Mouse (Mus musculus) kidney, adult 9 months (tissue): Measurements from ENCODE around the gene Fgd3.
A peak's percentile ranks its signal among the peaks of the same experiment; 100 is the strongest.

ENCODE experiments used
- DNase-seq: peaks from one replicate; pipeline ENCODE4 v3.0.0; 2022

The Fgd3 gene

DNA sequence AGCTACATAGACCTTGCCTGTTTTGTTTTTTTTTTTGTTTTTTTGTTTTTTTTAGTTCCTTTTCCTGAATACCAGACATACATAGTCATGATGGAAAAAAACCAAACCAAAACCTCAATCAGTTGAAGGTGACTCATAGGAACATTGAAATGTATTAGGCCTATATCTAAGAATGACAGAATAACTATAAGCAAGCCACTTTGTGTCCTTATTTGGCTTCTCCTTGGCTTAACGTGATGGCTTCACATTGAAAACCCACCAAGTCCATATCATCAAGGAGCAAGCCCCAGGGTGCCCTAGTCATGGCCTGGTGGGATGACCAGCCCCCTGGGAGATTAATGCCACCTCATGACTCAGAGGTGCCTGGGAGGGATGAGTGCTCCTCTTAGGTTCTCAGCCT is 19.3 kb downstream of the Fgd3 start:
- DNase-seq = no peak

DNA sequence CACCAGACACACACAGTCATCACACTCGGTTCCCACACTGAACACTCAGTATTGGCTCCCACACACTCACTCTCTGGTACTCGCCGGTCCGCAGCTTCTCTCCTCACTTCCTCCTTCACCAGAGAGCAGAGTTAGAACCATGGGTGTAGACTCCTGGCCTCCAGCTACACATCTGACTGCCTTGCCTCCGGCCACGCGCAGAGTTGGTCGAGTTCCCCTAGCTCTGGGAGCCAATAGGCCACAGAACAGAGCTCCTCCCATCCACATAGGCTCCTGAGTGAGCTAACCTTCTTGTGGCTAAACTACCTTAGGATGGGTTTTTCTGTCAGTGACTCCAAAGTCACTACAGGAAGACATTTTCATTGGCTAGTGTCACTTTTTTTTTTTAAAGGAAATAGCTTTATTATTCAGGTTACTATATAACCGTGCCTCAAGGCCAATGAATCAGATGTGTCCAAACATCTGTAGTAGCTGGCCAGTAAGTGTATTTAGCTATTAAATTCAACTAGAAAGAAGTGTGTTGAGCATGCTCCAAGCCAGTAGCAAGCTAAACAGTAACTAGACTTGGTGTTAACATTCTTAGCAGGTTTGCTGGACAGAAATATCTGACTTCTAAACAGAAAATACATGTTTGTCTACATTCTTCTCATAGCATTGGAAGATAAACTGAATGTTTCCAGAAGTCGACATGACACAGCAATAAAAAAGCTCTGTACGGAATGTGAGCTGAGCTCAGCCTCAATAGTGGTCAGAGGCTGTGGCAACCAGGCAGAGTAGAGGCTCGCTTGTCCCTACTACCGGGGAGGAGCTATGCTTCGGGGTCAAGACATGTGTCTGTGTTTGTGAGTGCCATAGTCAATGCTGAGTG is 21.4 kb downstream of the Fgd3 start:
- peak; percentile 78 for DNase-seq

DNA sequence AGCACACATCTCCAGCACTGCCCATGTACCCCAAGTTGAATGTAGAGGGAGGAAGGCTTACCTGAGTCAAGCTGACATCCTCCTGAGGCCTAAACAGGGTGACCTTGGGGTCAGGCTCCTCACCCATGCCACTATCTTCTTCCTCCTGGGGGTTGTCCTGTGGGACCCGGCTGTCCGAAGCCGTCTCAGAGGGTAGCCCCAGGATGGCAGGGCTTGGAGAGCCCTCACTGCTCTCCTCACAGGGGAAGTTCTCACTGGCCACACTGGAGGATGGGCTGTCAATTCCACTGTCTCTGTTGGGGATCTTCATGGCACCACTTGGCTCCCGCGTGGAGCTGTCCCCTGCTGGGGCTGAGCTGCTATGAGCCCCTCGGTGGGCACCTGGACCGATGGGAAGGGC is 23.8 kb downstream of the Fgd3 start:
- DNase-seq = no peak

DNA sequence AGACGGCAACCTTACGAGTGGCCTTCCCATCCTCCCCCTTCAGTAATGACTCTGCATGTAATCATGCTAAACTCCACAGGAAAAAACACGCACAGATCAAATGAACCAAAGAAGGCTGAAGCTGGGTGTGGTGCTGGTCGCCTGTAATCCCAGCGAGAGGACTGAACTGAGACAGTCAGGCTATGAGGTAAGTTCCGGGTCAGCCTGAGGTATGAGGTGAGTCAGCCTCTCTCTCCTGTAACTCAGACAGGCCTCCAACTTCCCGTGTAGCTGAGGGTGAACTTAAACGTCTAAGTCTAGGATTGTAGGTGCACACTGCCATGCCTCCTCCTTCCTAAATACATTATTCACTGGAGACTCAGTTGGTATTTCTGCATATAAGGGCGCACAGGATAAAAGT is 26.0 kb downstream of the Fgd3 start:
- no peak for DNase-seq

DNA sequence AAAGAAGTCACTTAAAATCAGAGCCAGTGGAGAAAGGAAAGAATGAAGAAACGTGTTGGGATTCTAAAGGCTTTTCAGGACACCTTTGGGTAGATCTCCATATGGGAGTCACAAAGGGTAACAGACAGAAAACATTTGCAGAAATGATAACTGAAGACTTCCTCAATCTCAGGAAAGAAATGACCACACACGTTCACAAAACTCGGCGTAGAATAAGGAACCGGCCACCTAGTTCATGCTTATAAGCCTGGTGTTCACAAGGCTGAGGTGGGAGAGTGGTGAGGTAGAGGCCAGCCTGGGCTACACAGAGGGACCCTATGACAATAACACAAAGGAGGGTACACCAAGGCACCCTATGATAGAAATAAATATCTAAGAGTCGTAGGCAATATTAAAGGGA is 28.2 kb downstream of the Fgd3 start:
- no peak for DNase-seq

DNA sequence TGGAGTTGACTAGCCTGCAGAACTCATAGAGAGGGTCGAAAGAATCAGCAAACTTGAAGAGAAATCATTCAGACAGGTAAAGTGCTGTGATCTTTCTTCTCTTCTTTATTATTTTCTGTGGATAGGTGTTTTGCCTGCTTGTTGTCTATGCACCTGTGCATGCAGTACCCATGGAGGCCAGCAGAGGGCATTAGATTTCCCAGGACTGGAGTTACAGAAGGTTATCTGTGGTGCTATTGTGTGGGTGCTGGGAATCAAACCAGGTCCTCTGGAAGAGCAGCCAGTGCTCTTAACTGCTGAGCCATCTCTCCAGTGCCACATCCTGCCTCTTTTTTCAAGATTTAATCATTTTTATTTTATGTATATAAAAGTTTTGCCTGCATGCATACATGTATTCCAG is 28.7 kb downstream of the Fgd3 start:
- DNase-seq = peak; percentile 42

DNA sequence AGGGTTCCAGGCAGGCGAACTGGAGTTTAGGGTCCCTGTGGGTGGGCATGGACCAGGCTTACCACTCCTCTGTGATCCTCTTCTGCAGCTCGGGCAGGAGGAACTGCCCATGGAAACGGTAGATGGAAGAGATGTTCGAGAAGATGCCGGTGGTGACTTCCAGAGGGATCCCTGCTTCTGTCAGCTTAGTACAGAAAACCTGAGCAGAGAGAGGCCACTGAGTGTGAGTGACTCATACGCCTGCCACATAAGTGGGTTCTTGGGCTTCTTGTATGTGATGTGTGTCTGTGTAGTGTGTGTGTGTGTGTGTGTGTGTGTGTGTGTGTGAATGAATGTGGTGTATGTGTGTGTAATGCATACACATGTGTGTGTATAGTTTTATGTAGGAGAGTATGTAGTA is 32.9 kb downstream of the Fgd3 start:
- DNase-seq = no peak

DNA sequence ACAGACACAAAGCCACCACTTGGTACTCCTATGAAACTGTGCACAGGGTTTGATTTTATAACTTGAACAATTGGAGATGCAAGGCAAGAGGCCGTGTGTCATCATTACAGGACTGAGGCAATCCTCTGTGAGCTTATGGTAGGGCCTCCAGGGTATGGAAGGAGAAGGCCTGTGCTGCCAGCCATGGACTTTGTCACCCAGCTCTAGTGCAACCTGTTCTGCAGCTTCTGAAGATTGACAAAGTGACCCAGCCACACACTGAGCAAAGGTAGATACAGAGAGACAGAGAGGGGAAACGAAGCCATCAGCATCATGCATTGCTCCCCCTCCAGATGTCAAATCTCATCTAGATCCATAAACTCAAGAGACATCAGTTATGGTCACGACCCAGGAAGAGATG is 33.4 kb downstream of the Fgd3 start:
- no peak for DNase-seq

DNA sequence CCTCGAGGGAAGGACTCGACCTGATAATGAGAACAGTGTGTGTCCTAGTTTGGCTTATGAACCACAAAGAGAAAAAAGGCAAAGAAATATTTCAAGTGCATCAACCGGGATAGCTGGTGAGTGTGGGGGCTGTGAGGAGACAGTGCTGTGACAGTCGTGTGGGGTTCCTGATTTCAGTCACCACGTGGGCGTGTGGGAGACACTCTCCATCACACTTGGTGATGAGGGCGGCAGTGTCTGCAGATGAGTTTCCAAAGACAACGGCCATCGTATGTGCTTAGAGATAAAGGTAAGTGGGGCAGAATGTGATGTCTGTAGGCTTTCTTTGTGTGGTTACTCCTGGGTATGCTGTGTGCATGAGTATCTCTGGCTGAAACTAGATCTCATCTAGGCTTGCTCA is 36.4 kb downstream of the Fgd3 start:
- DNase-seq = no peak

DNA sequence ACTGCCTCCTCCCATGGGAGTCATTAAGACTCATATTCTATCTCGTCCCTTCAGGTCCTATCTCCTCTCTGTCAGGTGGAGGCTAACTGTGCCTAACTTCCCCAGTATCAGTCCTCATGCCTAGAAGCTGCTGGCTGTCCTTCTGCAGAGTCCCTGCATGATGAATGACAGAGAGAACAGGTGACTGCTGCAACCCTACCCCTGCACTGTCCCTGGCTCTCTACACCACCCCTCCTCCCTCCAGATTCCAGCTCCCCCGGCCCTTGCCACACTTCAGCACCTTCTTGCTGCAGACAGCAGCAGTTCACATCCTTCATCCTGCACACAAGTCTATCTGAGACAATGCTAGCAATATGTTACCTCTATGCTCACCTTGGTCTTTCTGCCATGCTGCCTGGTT is 37.9 kb downstream of the Fgd3 start:
- DNase-seq = no peak

DNA sequence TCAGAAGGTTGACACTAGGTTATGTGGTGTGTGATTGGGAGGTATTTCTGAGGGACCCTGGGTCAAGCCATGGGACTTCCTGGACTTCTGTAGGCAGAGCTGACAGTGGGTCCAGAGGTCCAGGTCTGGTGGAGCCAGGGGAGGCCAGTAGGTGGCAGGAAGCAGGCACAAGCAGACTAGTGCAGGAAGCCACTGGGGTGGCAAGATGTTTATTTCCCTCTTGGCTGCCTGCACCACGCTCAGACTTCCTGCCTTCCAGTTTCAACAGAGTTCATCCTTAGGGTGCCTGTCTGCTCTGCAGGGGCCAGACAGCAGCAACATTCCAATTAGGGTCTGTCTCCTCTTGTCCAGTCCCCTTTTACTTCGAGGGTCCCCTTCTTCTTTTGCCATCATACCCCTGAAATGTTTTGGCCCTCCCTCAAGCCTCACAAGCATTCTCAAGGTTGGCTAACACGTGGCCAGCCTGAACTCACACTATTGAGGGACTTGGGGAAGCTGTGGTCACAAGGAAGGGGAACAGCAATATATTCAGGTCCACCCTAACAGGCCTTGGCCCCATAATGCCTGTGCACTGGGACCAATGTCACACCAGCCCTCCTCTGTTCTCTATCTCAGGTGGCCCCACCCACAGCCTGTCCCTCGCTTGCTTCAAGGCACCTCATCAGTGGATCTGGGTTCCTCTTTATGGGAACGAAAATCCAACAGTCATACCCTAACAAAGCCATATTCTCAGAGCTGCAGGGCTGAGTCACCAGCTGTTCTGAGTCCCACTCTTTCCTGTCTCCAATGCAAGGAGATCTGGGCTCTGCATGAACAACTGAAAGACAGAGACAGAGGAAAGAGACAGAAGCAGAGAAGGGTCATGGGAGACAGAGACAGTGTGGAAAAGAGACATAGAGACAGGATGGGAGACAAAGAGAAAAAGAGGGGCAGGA is 48.0 kb downstream of the Fgd3 start:
- no peak for DNase-seq

DNA sequence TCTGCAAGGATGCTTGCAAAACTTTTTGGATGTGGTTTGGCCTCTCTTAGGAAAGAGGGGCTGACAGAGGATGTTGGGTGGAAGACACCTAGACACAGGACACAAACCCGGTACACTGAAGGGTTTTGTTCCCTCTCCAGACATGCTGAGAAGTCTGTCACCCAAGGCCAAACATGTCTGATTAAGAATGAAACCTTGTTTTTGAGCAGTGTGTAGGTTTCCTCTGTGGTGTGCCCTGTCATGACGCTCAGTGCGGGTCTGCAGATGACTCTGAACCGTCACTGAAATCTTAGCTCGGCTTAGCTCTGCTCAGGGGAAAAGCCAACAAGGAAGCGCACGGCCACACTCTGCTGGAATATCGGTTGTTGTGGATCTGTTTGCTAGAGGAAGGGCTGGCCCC is 49.6 kb downstream of the Fgd3 start:
- no peak for DNase-seq

DNA sequence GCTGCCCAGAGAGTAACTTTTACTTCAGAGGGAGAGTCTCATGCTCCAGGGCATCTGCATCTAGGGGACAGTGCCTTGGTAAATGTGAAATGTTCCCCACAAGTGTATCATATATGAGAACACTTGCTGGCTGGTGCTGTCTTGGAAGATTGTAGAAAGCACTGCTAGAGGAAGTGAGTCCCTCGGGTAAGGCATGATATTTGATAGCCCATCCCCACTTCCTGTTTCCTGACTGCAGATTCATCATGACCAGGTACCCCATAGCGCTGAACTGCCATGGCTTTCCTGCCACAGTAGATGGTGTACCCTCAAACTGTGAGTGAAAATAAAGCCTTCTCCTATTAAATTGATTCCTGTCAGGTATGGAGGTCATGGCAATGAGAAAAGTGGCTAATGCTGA is 52.5 kb downstream of the Fgd3 start:
- no peak for DNase-seq

DNA sequence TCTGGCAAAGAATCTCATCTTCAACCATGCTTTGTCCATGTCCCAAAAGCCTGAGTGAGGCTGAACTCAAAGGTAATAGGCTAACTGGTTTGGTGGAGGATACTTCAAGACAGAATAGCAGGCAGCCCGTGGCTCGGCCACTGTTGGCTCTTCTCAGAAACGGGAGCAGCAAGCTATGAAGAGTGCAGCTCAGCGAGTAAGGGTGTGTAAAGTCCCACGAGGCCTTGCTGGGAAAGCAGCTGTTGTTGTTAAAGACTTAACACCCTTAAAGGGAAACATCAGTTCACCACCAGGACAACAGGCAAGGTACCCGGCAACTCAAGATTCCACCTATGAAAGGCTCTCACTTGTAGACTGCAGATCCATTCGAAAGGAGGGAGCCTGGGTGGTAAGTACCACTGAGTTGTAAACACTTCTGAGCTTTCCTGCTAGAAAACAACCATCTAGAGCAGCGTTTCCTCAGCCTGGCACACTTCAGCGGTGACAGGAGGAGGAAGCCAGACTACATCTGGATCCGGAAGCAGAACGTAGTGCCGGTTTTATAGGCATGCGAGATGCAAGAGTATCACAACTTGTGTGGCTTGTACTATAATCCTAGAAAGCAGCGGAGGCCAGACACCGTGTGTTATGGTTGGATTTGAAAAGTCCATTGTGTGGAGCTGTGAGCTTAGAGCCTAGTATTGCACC is 59.9 kb downstream of the Fgd3 start:
- DNase-seq = no peak

DNA sequence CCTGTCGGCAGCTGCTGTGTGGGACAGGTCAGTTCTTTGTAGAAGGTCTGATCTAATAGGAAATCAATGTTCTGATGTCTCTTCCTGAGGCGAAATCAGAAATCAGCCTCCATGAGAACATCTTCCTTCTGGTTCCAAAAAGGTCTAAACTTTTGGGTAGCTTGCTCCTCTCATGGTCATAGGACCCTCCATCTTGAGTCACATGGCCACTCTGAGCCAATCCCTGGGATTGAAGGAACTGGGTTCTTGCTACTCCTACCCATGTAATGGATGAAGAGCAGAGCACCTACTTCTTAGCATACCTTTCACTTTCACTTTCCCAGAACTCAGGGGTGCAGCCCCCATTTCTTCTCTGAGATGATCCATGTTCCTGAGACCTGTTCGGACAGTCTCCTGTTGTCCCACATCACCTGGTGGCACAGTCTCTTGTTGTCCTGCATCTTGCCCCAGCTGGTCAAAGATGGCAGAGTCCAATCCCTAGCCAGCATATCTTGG is 62.2 kb downstream of the Fgd3 start:
- no peak for DNase-seq

DNA sequence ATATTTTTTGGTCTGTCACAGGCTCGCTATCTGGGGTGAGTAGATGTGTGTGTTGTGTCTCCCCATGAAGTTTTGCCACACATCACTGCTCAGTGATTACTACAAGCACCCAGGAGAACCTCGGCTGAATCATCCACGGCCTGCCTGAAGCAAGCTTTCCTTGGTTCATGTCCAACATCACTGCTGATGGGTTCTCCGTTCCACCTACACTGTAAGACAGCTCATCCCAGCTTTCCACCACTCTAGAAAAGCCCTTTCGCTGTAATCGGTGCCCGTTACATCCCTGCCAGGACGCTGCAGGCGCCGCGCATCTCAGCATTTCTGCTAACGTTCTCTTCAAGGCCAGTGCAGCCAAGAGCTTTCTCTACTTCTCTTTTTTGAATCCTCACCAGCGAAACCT is 67.4 kb downstream of the Fgd3 start:
- no peak for DNase-seq

DNA sequence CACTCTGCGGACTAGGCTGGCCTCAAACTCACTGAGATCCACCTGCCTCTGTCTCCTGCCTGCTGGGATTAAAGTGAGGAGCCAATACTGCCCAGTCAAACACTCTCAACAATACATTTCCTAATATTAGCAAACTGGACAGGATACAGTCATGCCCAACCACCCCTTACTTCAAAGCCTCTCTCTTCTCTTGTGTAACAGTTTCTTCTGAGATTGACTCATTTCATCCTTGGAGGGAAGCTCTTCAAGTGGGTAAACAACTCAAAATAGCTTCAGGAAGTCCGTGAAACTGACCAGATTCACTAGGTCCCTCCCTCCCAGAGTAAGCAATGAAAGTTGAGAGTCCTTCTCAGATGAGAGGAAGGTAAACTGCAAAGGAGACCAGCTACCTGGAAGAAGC is 68.0 kb downstream of the Fgd3 start:
- no peak for DNase-seq

DNA sequence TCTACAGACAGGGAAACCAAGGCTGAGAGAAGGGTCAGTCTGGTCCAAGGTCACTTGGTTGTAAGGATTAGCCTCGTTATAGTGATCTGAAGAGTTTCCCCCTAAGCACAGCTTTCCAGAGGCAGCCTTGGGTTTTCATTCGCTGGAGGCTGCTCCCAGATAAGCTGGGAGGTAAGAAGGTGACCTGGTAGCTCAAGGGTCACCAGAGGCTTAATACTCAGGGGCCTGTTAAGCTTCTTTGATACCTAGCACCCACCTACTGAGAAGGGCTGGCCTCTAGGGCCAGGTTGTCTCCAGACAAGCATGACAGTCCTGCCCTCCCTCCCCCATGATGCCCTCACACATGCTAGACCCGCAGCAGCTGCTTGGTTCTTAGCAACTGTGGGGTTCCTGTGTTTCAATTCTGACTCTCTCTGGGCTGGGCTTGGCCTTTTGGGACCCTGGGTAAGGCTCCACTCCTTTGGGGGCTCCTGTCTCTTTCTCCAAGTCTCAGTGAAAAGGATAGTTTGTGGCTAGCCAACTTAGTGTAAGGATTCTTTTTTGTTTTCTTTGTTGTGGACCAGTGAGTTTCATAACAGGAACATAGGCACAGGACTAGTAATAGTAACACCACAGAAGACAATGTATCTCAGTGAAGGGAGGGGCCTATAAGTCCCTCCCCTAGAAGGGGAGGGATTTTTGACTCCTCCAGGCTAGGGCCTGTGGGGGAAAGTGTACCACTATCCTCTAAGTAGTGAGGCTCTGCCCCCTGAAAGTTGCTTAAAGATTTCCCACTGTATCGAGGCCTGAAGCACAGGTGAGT is 69.2 kb downstream of the Fgd3 start:
- DNase-seq = no peak

DNA sequence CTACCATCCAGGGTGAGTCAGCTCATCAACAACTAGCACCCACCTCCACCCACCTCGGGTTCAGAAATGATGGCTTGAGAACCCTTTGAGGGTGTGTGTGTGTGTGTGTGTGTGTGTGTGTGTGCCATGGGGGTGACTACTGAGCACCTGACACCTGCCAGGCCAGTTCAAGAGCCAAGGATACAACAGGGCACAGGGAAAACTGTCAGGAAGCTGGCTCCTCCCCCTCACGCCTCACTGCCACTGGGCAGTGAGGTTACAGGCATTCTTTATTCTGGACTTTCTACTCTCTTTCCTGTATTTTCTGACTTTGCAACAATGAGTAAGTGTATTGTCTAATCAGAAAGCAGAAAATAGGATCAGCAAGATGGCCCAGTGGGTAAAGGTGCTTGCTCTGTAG is 70.5 kb downstream of the Fgd3 start:
- peak; percentile 93 for DNase-seq

DNA sequence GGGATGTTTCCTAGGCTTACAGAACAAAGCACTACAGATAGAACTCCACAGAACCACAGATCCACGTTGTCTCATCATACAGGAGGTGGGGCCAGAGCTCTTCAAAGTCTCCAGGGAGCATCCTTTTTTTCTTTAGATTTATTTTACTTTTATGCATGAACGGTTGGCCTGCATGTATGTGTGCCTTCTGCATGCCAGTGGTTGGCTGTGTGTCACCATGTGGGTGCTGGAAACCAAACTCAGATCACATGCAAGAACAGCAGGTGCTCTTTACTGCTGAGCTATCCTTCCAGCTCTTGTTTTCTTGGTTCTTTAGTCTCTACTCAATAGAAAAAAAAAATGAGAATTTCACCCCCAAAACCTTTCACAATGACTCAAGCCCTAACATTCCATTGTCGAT is 71.2 kb downstream of the Fgd3 start:
- no peak for DNase-seq

DNA sequence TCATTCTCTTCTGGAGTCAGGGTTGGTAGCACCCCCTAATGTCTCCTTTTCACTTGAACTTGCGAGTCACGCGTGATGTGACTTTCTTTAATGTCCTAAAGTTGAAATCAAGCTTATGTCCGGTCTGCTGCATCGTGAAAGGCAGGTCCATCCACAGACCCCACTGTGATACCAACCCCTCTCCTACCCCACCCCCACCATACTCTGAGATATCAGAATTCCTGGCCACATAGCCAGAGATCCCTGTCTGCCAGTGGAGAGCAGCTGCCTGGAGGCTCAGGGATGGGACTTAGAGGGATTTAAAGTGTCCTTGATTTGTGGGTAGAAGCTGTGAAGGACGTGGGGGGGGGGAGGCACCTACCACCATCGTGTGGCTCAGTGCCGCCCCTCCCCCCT is 71.6 kb downstream of the Fgd3 start, which contains the start of gene Susd3:
Gene Susd3 (minus strand): TSS at position 240 of the 396 bp plus-strand sequence.
- no peak for DNase-seq

DNA sequence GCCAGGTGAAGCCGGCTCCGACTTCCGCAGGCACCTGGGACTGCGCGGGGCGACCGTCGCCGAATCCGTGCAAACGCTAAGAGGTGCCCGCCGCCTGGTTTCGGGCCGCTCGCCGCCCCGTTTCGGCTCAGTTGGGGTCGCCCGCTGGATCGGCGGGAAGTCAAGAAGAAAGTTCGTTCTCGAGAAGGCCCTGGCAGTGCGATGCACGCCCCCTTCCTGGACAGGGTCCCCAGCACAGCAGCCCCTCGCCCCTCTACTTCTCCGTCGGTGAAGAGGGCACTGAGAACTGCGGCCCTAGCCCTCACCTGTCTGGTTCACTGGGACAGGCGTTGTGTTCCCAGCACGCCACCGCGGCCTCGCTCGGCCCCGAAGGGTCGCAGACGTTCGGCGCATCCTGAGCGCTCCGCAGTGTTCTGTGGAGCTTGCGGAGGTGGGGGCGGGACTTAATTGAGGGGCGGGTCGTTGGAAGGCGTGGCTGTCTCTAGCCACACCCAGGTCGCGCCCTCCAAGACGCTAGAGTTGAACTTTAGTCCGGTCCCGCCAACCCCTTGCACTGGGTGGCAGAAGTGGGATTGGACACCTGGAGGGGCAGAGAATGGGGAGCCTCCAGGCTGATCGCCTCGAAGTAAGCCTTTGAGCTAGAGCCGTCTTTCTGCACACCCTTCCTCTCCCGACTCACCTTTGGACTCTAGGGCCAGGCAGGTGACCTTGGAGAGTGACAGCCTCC is 72.2 kb downstream of the Fgd3 start:
- peak; percentile 88 for DNase-seq
